Mouse (Mus musculus): ENCODE measurements around the gene Lgals2. TPM values are rescaled to one million over a fixed set of nuclear protein-coding genes. Genes with fewer than 3 reads are reported as not detected.

Lgals2 gene
- polyA plus RNA-seq, 1 experiment = not detected

DNA sequence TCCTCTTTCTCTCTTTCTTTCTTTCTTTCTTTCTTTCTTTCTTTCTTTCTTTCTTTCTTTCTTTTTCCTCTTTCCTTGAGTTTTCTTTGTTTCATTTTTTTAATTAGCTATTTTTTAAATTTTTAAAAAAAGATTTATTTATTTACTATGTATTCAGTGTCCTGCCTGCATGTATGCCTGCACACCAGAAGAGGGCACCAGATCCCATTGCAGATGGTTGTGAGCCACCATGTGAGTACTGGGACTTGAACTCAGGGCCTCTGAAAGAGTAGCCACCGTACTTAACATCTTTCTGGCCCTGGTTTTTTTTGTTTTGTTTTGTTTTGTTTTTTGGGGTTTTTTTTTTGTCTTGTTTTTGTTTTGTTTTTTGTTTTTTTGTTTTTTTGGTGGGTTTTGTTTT, 25.7 kb downstream of the Lgals2 start:
- Histone ChIP-seq H3K9me3 (no peaks in the 10 kb centered on the region), H3K4me1 (peaks cover 48% of the 10 kb centered on the region), H3K27me3 (replicated peaks) (peaks cover 55% of the 10 kb centered on the region), H3K36me3 (replicated peaks; ENCODE audit: low read length) (no peaks in the 10 kb centered on the region), H3K4me3 (replicated peaks) (no peak overlapping the region)
- TF ChIP-seq FLI1 (IDR thresholded peaks at IDR 0.05; ENCODE audit: low read length) = no peak
- TF ChIP-seq GATA1 (IDR thresholded peaks at IDR 0.05; ENCODE audit: borderline replicate concordance, low read length) = no peak

DNA sequence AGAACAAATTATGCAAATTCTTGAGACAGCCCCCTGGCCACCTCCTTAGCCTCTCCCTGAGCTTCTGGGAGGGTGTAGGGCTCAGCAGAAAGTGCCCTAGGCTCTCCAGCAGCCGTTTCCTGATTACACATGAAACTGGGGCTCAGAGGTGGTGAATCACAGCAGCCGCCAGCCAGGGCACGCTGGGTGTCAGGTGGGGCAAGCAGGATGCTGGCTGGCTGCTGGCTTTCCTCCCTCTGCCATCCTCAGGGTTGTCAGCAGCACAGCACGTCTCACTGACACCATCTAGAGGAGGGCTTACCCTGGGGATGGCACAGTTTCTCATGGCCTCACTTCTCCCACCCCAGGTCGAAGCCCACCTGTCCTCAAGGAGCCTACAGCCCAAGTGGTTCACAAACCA, 27.0 kb downstream of the Lgals2 start:
- H3K27me3 ChIP-seq (replicated peaks) = peaks cover 59% of the 10 kb centered on the region

DNA sequence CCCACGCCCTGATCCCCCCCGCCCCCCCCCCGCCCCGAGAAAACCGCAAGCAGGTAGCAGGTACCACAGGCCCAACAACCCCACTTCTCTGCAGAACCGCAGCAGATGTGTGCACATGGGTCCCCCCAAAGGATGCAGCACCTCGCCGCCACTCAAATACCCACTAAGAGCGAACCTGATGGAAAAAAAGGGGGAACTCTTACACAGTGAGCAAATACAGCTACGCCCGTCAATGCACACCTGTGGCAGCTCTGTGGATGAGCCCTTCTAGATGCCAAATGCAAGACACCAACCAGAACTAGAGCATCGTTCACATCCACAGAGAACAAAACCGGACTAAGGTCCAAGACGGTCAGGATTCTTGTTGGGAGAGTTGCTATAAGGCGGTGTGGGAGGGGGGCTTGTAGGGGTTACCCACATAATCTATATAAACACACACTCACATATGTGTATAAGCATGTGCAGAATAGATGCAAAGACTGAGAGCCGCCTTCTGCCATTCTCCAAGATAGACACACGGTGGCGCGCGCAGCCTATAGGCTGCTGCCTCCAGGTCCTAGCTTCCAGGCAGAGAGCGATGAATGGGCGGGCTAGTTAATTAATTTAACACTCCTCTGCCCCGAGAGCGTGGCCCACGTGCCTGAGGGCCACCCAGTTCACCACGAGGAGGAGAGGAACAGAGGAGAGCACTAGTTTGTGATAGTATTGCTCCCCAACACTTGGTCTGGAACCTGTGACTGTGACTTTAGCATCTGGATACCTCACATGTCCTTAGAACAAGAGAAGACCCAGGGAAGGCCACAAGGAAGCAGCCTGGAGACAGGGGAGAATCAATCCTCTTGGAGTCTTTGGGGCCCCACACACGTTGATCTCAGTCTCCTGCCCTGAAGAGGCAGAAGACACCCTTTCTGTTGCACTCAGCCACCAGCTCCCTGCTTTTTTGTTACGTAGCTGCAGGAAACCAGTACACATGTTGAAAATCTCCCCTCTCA, 28.8 kb downstream of the Lgals2 start:
- Histone ChIP-seq H3K27me3 (replicated peaks) (peaks cover 51% of the 10 kb centered on the region), H3K9me3 (no peaks in the 10 kb centered on the region), H3K4me3 (replicated peaks) (no peak overlapping the region), H3K4me1 (peaks cover 20% of the 10 kb centered on the region; the same call in 1 of the 2 replicates), H3K36me3 (replicated peaks; ENCODE audit: low read length) (no peaks in the 10 kb centered on the region)
- TF ChIP-seq GATA1 (IDR thresholded peaks at IDR 0.05; ENCODE audit: borderline replicate concordance, low read length) (no peak), FLI1 (IDR thresholded peaks at IDR 0.05; ENCODE audit: low read length) (no peak)

More for the DNA sequence above, 27.0 kb downstream of the Lgals2 start:
- Histone ChIP-seq H3K4me1 (peaks cover 35% of the 10 kb centered on the region), H3K9me3 (no peaks in the 10 kb centered on the region), H3K36me3 (replicated peaks; ENCODE audit: low read length) (no peaks in the 10 kb centered on the region), H3K4me3 (replicated peaks) (no peak overlapping the region)
- TF ChIP-seq GATA1 (IDR thresholded peaks at IDR 0.05; ENCODE audit: borderline replicate concordance, low read length) (no peak), FLI1 (IDR thresholded peaks at IDR 0.05; ENCODE audit: low read length) (no peak)

DNA sequence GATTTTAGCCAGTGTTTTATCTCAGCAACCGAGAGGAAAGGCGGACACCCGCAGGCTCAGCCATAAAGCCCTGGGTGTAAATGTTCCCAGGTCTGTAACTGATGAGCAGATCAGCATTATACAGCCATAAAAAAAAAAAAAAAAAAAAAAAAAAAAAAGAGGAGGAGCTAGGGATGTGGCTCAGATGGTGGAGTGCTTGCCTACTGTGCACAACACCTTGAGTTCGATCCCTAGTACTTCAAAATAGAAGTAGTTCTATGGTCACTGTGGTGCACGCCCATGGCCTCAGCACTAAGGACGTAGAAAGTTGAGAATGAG, 39.3 kb downstream of the Lgals2 start:
- no peaks in the 10 kb centered on the region for H3K36me3 ChIP-seq (replicated peaks; ENCODE audit: low read length)
- peaks cover 16% of the 10 kb centered on the region for H3K4me1 ChIP-seq
- no peak for TF ChIP-seq GATA1 (IDR thresholded peaks at IDR 0.05; ENCODE audit: borderline replicate concordance, low read length)
- no peak for TF ChIP-seq FLI1 (IDR thresholded peaks at IDR 0.05; ENCODE audit: low read length)
- peaks cover 25% of the 10 kb centered on the region for H3K27me3 ChIP-seq (replicated peaks)
- no peaks in the 10 kb centered on the region for H3K9me3 ChIP-seq
- H3K4me3 ChIP-seq (replicated peaks) = peak overlapping the region; percentile 21

DNA sequence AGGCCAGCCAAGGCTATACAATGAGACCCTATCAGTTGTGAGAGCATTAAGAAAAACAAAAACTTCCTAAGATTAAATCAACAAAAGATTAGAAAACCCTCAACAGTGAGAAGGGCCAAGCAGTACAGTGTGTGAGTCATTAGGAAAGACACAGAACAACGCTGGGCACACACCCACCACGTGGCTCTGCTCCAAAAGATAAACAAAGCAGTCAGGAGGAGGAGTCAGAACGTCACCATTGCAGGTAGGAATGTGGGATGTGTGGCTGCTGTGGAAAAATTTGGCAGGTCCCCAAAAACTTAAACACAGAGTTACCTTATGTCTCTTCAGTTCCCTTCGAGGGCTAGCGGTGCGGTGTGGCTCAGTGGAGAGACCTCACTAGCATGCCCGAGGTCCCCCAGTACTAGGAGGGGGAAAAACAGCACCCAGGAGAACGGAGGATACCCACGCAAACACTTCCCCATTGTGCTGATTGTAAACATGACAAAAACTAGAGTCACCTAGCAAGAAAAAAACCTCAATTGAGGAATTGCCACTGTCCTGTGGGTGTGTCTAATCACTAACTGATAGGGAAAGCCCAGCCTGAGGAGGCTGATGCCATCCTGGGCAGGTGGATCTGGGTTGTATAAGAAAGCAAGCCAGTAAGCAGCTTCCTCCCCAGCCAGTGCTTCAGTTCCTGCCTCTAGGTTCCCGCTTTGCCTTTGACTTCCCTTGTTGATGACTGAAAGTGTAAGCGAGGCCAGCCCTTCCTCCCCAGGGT, 39.8 kb downstream of the Lgals2 start:
- Histone ChIP-seq H3K4me1 (peaks cover 16% of the 10 kb centered on the region), H3K4me3 (replicated peaks) (peak overlapping the region; percentile 21), H3K27me3 (replicated peaks) (peaks cover 27% of the 10 kb centered on the region)

DNA sequence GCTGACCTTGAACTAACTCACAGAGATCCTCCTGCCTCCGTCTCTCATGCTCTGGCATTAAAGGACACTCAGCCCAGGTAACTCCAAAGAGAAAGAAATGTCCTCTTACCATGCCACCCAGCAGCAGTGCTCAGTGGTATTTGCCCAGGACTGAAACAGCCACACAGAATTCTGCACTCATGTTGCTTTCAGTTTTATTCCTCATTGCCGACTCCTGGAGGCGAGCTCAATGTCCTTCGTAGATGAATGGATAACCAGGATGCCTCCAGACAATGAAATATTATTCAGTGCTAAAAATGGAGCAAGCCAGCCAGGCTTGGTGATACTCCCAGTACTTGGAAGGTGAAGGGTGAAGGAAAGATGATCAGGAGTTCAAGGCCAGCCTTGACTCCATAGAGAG, 41.7 kb downstream of the Lgals2 start:
- Histone ChIP-seq H3K36me3 (replicated peaks; ENCODE audit: low read length) (no peaks in the 10 kb centered on the region), H3K4me3 (replicated peaks) (no peak overlapping the region), H3K27me3 (replicated peaks) (peaks cover 36% of the 10 kb centered on the region), H3K9me3 (no peaks in the 10 kb centered on the region), H3K4me1 (peaks cover 16% of the 10 kb centered on the region)
- TF ChIP-seq GATA1 (IDR thresholded peaks at IDR 0.05; ENCODE audit: borderline replicate concordance, low read length) (no peak), FLI1 (IDR thresholded peaks at IDR 0.05; ENCODE audit: low read length) (no peak)

More for the DNA sequence above, 39.8 kb downstream of the Lgals2 start:
- TF ChIP-seq GATA1 (IDR thresholded peaks at IDR 0.05; ENCODE audit: borderline replicate concordance, low read length) = no peak
- TF ChIP-seq FLI1 (IDR thresholded peaks at IDR 0.05; ENCODE audit: low read length) = no peak
- Histone ChIP-seq H3K36me3 (replicated peaks; ENCODE audit: low read length) (no peaks in the 10 kb centered on the region), H3K9me3 (no peaks in the 10 kb centered on the region)

DNA sequence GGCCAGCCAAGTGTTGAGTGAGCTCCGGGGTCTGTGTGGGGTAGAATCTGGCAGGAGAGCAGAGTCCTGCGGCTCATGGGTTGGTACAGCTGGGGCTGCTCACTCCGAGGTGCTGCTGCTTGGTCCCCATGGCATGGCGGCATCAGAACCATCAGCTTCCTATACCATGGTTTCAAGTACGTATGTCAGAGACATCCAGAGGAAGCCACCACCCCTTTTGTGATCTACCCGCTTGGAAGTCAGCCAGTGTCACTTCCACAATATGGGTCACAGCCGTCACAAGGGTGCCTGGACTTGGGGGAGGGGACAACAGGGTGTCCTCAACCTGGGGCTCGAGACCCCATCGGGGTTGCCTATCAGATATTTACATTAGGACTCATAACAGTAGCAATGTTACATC, 45.2 kb downstream of the Lgals2 start:
- no peaks in the 10 kb centered on the region for H3K36me3 ChIP-seq (replicated peaks; ENCODE audit: low read length)

DNA sequence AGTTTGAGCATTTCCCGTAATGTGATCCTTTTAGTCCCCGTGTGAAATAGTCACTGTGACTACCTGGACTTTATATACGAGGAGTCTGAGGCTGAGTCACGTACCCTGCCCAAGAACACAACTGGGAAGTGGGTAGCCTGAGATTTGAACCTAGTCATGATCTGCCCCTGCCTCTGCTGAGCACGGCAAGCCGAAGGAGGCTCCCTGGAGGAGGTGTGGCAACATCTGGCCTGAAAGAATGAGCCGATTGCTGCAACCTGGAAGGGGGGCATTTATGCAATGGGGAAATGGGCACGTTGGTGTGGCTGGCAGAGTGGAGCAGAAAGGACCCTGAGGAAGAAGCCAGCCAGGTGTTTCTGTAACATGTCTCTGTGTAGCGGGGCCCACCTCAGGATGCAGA, 45.6 kb downstream of the Lgals2 start:
- TF ChIP-seq GATA1 (IDR thresholded peaks at IDR 0.05; ENCODE audit: borderline replicate concordance, low read length) (no peak), FLI1 (IDR thresholded peaks at IDR 0.05; ENCODE audit: low read length) (no peak)
- Histone ChIP-seq H3K4me3 (replicated peaks) (no peak overlapping the region), H3K9me3 (no peaks in the 10 kb centered on the region), H3K4me1 (no peaks in the 10 kb centered on the region; the same call in 1 of the 2 replicates), H3K36me3 (replicated peaks; ENCODE audit: low read length) (no peaks in the 10 kb centered on the region), H3K27me3 (replicated peaks) (peaks cover 70% of the 10 kb centered on the region)

More for the DNA sequence above, 45.2 kb downstream of the Lgals2 start:
- TF ChIP-seq FLI1 (IDR thresholded peaks at IDR 0.05; ENCODE audit: low read length) (no peak), GATA1 (IDR thresholded peaks at IDR 0.05; ENCODE audit: borderline replicate concordance, low read length) (no peak)
- Histone ChIP-seq H3K4me3 (replicated peaks) (no peak overlapping the region), H3K9me3 (no peaks in the 10 kb centered on the region), H3K4me1 (peaks cover 1% of the 10 kb centered on the region; the same call in 1 of the 2 replicates), H3K27me3 (replicated peaks) (peaks cover 66% of the 10 kb centered on the region)

DNA sequence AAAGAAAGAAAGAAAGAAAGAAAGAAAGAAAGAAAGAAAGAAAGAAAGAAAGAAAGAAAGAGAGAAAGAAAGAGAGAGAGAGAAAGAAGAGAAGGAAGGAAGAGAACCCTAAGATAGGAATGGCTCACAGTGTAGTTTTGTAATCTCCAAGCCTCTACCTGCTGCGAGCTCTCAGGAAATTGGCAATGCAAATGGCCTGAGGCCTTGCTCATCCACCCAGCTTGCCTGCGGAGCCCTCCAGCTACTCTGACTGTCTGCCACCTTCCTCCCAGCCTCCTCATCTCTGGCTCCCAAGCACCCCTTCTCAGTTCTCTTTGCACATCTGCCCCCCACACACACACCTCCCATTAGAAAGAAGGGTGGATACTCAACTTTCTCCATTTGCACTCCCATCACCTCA, 46.3 kb downstream of the Lgals2 start:
- Histone ChIP-seq H3K27me3 (replicated peaks) (peaks cover 74% of the 10 kb centered on the region), H3K4me1 (peaks cover 3% of the 10 kb centered on the region; the same call in 1 of the 2 replicates), H3K4me3 (replicated peaks) (no peak overlapping the region), H3K9me3 (no peaks in the 10 kb centered on the region), H3K36me3 (replicated peaks; ENCODE audit: low read length) (no peaks in the 10 kb centered on the region)
- TF ChIP-seq FLI1 (IDR thresholded peaks at IDR 0.05; ENCODE audit: low read length) (no peak), GATA1 (IDR thresholded peaks at IDR 0.05; ENCODE audit: borderline replicate concordance, low read length) (no peak)
